Mouse (Mus musculus) E14TG2a.4 (cell line): Measurements from ENCODE around the gene Cnot8.

Source experiments
- CTCF ChIP-seq: conservative IDR thresholded peaks from 2 replicates; pipeline ENCODE4 v1.5.1; 2014; ENCODE audit warnings: low read length
- NANOG ChIP-seq: IDR thresholded peaks from 2 replicates; pipeline ENCODE4 v1.6.1; 2014; ENCODE audit warnings: borderline replicate concordance, low read length, mixed read lengths
- POU5F1 ChIP-seq: IDR thresholded peaks from 2 replicates; pipeline ENCODE4 v1.6.1; 2014; ENCODE audit warnings: low read length, borderline replicate concordance

- TF ChIP-seq CTCF = peak; percentile 79
- TF ChIP-seq NANOG = no peak
- no peak for TF ChIP-seq POU5F1
Observed at GRCm38 (mm10) chr11:58165072-58165471, 61.1 kb downstream of the Cnot8 start.
